Mouse (Mus musculus) liver, embryonic 13.5 days (tissue): ENCODE data around the gene Zfp719. TPM values are rescaled to one million over a fixed set of nuclear protein-coding genes. Genes with fewer than 3 reads are reported as not detected.

ENCODE experiments used
- ATAC-seq: fragments of 200-750 bp; cut with Nextera tagmentation; 2 replicates; pipeline ENCODE4 v1.8.0; 2017; ENCODE audit warnings: low read depth, mild to moderate bottlenecking, moderate number of reproducible peaks, moderate library complexity
- DNase-seq: peaks from one replicate; pipeline ENCODE4 v3.0.0; 2022
- H3K27ac ChIP-seq: fragments of 300-500 bp; sonication (generic); 2 replicates; pipeline ENCODE4 v1.5.1; 2015; ENCODE audit warnings: moderate library complexity, mild to moderate bottlenecking, inconsistent platforms
- H3K27me3 ChIP-seq: fragments of 300-500 bp; sonication (generic); 2 replicates; pipeline ENCODE4 v1.6.1; 2015; ENCODE audit warnings: mild to moderate bottlenecking, inconsistent platforms
- H3K36me3 ChIP-seq: fragments of 300-500 bp; sonication (generic); 2 replicates; pipeline ENCODE4 v1.6.1; 2015; ENCODE audit warnings: mild to moderate bottlenecking, inconsistent platforms
- H3K4me1 ChIP-seq: fragments of 300-500 bp; sonication (generic); replicated peaks from 2 replicates; pipeline ENCODE4 v1.6.1; 2015; ENCODE audit warnings: inconsistent platforms
- H3K4me2 ChIP-seq: fragments of 300-500 bp; sonication (generic); 2 replicates; pipeline ENCODE4 v1.6.1; 2015; ENCODE audit warnings: inconsistent platforms, mild to moderate bottlenecking, moderate library complexity
- H3K4me3 ChIP-seq: fragments of 300-500 bp; sonication (generic); replicated peaks from 2 replicates; pipeline ENCODE4 v1.5.1; 2015; ENCODE audit warnings: mild to moderate bottlenecking, inconsistent platforms
- H3K9ac ChIP-seq: fragments of 300-500 bp; sonication (generic); 2 replicates; pipeline ENCODE4 v1.6.1; 2015; ENCODE audit warnings: mild to moderate bottlenecking, inconsistent platforms
- H3K9me3 ChIP-seq: fragments of 300-500 bp; sonication (generic); replicated peaks from 2 replicates; pipeline ENCODE4 v1.6.1; 2016; ENCODE audit warnings: inconsistent platforms
- WGBS: fragments of 180-500 bp; shearing (Covaris S2); methylation state at CpG from one replicate; pipeline ENCODE4 v1.1.7; 2015; ENCODE audit not compliant: insufficient replicate concordance; 5-methylcytosine and 5-hydroxymethylcytosine counted together
- polyA plus RNA-seq: library from polyadenylated mRNA; unstranded; fragments of >200 nt; fragmentation: Nextera tagmentation; extraction: Ambion mirVana; gene quantifications from 2 replicates; pipeline ENCODE4 v1.2.1, GENCODE M21; 2015

Zfp719 gene
- polyA plus RNA-seq, 1 experiment from 2014 or later: 2.0 TPM

DNA sequence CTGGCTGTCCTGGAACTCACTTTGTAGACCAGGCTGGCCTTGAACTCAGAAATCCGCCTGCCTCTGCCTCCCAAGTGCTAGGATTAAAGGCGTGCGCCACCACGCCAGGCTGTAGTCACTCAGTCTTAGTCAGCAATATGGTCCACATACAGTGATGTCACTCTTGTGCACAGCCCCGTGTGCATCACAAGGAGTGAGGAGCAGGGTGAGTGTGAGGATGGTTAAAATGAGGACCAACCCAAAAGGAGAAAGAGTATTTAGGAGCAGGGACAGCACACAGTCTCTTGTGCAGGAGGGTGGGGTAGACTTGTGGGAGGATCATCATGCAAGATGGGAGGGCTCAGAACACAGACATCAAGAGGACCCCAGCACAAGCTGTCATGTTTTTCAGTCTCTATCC lies 24.1 kb upstream of the Zfp719 start:
- DNase-seq (no peak), ATAC-seq (no peak)
- WGBS: 61% methylated on average over 5 of the region's 5 CpGs
- H3K4me2 ChIP-seq: no peak overlapping the region
- no peak overlapping the region for H3K27ac ChIP-seq
- H3K4me3 ChIP-seq: no peak overlapping the region
- H3K9ac ChIP-seq: no peak overlapping the region
- no peaks in the 10 kb centered on the region for H3K36me3 ChIP-seq
- no peaks in the 10 kb centered on the region for H3K27me3 ChIP-seq
- H3K4me1 ChIP-seq: no peaks in the 10 kb centered on the region
- no peaks in the 10 kb centered on the region for H3K9me3 ChIP-seq

DNA sequence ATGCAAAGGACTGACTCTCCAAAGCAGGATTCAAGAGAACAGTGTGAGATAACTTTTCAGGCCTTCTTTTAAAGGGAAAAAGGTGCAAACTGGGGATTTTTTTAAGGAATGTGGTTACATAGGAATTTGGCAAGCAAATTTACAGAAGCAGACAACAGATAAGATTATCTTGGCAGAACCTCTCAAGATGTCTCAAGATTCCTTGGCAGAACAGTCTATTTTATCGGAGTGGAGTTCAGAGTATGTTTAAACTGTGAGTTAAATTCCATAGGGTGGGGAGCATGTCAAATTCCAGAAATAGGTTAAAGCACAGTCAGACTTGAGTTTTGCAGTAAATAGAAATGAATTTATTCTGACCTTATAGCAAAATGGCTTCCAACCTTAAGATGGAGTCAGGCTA lies 22.5 kb upstream of the Zfp719 start:
- DNase-seq: no peak
- no peak overlapping the region for H3K9ac ChIP-seq
- H3K4me3 ChIP-seq: no peak overlapping the region
- H3K4me2 ChIP-seq: no peak overlapping the region
- no peaks in the 10 kb centered on the region for H3K9me3 ChIP-seq
- WGBS: 57% methylated on average over 1 of the region's 1 CpGs
- no peaks in the 10 kb centered on the region for H3K36me3 ChIP-seq
- ATAC-seq: no peak
- no peaks in the 10 kb centered on the region for H3K4me1 ChIP-seq
- H3K27ac ChIP-seq: no peak overlapping the region
- H3K27me3 ChIP-seq: no peaks in the 10 kb centered on the region

DNA sequence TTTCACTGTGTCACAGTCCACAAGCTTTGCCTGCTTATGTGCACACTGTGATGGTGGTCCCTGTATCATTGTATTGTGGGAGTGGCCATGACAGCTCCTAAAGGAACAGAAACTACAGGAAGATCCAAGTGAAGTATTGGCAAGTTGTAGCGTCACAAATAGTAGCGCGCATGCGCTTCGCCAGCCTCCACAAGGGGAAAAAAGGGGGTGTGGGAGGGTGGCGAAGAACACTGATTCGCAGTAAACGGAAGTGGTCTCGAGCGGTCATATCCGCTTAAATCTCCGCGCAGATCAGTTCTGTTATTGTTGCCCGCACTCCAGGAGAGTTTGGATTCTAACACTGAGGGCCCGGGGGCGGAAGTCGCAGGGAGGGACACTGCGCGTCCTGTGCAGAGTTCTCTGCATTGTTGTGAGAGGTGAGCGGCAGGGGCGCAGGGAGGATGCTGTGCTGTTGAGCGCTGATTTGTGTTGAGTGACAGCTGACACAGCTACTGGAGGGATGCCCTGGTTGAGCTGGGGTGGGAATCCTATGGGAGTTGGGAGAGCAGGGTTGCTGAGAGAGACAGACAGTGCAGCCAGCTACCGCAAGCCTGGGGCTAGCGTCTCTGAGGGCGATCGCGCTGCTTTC lies 17.3 kb upstream of the Zfp719 start, which contains the start of gene Zfp658:
TSS of gene Zfp658 (plus strand) at position 251 of the 628 bp plus-strand sequence.
- peak within 1 kb of the TSS; percentile 73 for H3K4me2 ChIP-seq
- WGBS: 1% methylated on average over 27 of the region's 27 CpGs
- H3K9ac ChIP-seq: peak within 1 kb of the TSS; percentile 62
- H3K27me3 ChIP-seq: no peaks in the 10 kb centered on the region
- no peaks in the 10 kb centered on the region for H3K36me3 ChIP-seq
- peak within 1 kb of the TSS; percentile 20; the same call in 1 of the 2 replicates for H3K27ac ChIP-seq
- ATAC-seq (peak; percentile 68), DNase-seq (peak; percentile 32)
- no peaks in the 10 kb centered on the region for H3K9me3 ChIP-seq
- peak within 1 kb of the TSS; percentile 63 for H3K4me3 ChIP-seq
- H3K4me1 ChIP-seq: peaks cover 10% of the 10 kb centered on the region; the same call in 1 of the 2 replicates

DNA sequence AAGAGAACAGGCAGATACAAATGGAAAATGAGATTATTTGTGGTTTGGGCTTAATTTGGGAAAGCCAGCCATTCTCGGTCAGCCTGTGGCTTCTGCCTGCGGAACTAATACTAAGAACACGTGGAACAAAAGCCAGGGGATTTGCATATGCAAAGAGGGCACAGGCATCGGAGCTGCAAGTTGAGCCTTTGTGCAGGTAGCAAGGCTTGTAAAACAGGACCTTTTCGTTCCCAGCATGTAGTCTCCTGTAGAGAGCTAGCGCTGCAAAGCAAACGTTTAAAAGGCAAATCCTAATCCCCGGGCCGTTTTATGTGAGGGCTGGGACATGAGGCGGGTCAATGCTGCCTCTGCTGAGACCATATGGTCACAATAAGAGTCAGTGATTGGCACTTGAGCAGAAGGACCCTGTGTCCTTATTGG lies 16.7 kb upstream of the Zfp719 start:
- DNase-seq (no peak), ATAC-seq (no peak)
- H3K27me3 ChIP-seq: no peaks in the 10 kb centered on the region
- WGBS: 2% methylated on average over 10 of the region's 10 CpGs
- H3K36me3 ChIP-seq: 0 out of 2 replicates have a peak, but pooled peaks cover under 1% of the 10 kb centered on the region
- H3K9me3 ChIP-seq: no peaks in the 10 kb centered on the region
- peaks cover 10% of the 10 kb centered on the region; the same call in 1 of the 2 replicates for H3K4me1 ChIP-seq
- peak overlapping the region; percentile 63 for H3K4me3 ChIP-seq
- peak overlapping the region; percentile 62 for H3K9ac ChIP-seq
- no peak overlapping the region for H3K27ac ChIP-seq
- peak overlapping the region; percentile 73 for H3K4me2 ChIP-seq

DNA sequence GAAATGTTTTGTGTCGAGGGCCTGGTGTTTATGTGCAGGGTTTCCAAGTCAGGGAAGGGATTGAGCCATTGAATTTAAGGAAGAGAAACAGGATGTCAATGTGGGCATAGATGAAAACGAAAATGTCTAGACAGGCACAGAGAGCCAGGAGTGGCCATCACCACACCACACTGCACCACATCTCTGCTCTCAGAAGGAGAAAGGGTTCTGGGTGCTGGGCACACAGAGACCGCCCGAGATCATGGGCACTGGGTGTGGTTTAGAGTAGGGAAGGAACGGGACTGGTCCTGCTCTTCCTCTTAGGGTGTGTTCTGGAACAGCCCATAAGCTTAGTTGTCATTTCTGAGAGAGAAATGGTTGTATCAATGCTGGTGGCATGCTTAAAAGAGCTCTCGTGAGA lies 16.1 kb upstream of the Zfp719 start:
- DNase-seq (no peak), ATAC-seq (no peak)
- Histone ChIP-seq H3K4me1 (peaks cover 10% of the 10 kb centered on the region; the same call in 1 of the 2 replicates), H3K4me2 (peak overlapping the region; percentile 73), H3K9me3 (no peaks in the 10 kb centered on the region), H3K4me3 (no peak overlapping the region; the same call in 1 of the 2 replicates), H3K9ac (no peak overlapping the region), H3K27me3 (no peaks in the 10 kb centered on the region), H3K27ac (no peak overlapping the region), H3K36me3 (0 out of 2 replicates have a peak, but pooled peaks cover 2% of the 10 kb centered on the region)
- whole genome bisulfite sequencing: 35% methylated on average over 6 of the region's 6 CpGs

DNA sequence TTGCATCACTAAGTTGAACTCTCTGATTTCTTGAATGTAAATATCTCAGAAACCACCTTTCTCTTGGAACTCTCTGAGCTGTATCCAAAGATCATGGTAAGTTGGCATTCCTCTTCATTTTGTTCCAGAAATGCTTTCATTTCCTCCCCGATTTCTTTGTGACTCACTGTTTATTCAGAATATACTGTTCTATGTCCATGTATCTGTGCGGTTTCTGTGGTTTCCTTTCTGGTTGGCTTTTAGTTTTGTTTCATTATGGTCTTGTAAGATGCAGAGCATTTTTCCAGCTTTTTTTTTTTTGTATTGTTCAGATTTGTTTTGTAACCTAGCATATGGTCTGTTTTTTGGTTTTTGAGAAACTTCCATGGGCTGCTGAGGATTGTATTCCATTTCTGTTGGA lies 8.2 kb upstream of the Zfp719 start:
- no peak overlapping the region for H3K4me3 ChIP-seq
- 62% methylated on average over 2 of the region's 2 CpGs for WGBS
- DNase-seq (no peak), ATAC-seq (no peak)
- H3K9me3 ChIP-seq: no peaks in the 10 kb centered on the region
- H3K9ac ChIP-seq: no peak overlapping the region
- no peak overlapping the region for H3K4me2 ChIP-seq
- H3K27me3 ChIP-seq: no peaks in the 10 kb centered on the region
- H3K4me1 ChIP-seq: no peaks in the 10 kb centered on the region
- no peak overlapping the region for H3K27ac ChIP-seq
- peaks cover 14% of the 10 kb centered on the region; the same call in 1 of the 2 replicates for H3K36me3 ChIP-seq

DNA sequence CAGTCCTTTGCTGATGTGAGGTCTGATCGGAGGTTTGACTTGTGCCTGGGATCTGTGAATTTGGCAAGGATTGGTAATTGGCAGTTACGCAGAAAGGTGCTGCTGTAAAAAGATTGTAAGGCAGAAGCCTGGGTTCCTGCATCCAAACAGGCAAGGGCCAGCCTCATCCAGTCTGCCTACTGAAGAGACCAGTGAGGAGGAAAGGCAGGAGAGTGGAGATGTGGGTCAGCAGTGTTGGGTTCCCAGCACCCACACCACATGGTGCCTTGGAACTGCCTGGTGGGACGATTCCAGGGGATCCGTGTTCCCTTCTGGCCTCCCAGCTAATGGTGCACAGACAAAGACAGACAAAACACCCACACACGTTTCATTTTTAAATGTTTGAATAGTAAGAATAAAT lies 1.1 kb downstream of the Zfp719 start:
- ATAC-seq: no peak
- Histone ChIP-seq H3K9ac (peak overlapping the region; percentile 71; the same call in 1 of the 2 replicates), H3K27ac (no peak overlapping the region), H3K4me3 (peak overlapping the region; percentile 75), H3K4me1 (peaks cover 16% of the 10 kb centered on the region), H3K4me2 (peak overlapping the region; percentile 83), H3K27me3 (no peaks in the 10 kb centered on the region), H3K36me3 (peaks cover 15% of the 10 kb centered on the region), H3K9me3 (no peaks in the 10 kb centered on the region)
- WGBS: 70% methylated on average over 5 of the region's 5 CpGs
- no peak for DNase-seq

DNA sequence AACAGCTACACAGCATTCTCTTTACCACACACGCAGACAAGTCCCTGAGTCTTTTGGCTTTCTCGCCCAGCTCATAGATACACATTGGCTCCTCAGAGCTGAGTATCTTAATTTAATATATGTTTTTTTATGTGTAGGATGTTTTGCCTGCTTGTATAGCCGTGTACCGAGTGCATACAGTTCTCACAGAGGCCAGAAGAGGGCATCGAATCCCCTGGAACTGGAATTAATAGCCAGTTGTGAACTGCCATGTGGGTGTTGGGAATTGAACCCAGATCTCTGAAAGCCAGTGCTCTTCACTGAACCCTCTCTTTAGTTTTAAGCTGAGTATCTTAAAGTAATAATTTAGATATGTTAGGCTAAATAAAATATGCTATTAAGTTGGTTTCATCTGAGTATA lies 5.4 kb downstream of the Zfp719 start:
- no peak overlapping the region for H3K9ac ChIP-seq
- no peak overlapping the region for H3K4me2 ChIP-seq
- no peak for DNase-seq
- H3K4me1 ChIP-seq: peaks cover 16% of the 10 kb centered on the region
- H3K4me3 ChIP-seq: no peak overlapping the region
- H3K36me3 ChIP-seq: peaks cover 55% of the 10 kb centered on the region
- 74% methylated on average over 5 of the region's 5 CpGs for WGBS
- H3K27ac ChIP-seq: no peak overlapping the region
- H3K27me3 ChIP-seq: no peaks in the 10 kb centered on the region
- ATAC-seq: no peak
- no peaks in the 10 kb centered on the region for H3K9me3 ChIP-seq

DNA sequence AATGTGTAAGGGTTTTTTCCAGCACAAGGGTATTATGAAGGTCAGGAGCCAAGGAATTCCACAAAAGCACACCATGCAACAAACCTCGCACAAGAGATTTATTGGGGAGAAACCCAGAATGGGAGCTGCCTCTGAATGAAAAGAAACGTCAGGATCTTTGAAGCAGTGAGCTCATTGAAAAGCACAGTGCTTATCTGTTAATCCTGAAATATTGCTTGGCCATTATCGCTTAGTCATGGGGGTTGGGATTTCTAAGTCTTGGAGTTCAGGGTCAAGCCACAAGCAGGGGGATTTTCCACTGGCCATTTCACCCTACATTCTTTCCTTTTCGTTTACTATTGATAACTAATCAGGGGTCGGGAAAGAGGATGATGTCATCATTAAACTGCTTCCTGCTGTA lies 22.5 kb downstream of the Zfp719 start:
- Histone ChIP-seq H3K36me3 (no peaks in the 10 kb centered on the region), H3K9ac (no peak overlapping the region), H3K4me2 (no peak overlapping the region), H3K27me3 (no peaks in the 10 kb centered on the region; the same call in 1 of the 2 replicates), H3K4me1 (no peaks in the 10 kb centered on the region), H3K9me3 (no peaks in the 10 kb centered on the region), H3K4me3 (no peak overlapping the region), H3K27ac (no peak overlapping the region)
- no peak for ATAC-seq
- DNase-seq: no peak
- WGBS: 27% methylated on average over 5 of the region's 5 CpGs

DNA sequence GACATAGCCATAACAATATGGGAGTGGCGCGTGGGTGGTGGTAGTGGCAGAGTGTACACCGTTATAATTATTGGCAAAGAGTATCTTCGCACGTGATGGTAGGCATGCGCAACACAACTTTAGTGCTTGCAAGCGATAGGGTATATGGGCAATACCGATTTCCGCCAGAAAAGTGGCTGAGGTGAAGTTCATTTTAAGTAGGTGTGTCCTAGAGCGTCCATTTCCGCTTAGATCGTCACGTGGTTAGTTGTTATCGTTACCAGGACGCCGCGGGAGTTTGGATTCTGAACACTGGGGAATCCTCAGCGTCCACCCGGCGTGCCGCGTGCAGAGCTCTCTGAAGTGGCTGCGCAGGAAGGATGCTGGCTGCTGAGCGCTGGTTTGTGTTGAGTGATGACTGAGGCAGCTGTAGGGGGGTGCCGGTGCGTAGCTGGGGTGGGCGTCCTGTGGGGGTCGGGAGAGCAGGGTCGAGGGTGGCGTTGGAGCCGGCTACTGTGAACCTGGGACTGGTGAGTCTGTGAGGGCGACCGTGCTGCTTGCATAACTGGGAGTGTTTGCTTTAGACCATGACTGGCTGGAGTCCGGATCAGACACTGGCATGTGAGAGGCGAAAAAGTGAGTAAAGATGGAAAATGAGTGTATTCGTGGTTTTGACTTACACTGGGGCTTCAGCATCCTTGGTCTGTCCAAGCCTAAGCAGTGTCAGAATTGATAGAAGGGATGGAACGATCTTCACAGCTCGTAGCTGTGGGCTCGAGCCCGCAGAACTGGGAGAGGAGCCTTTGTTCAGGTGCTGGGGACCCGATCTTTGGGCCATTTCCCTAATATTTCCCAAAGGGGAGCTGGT lies 27.7 kb downstream of the Zfp719 start, which contains the start of gene Zfp819:
TSS of gene Zfp819 (plus strand) at position 274 of the 847 bp plus-strand sequence.
- ATAC-seq (peak; percentile 65; the same call in 1 of the 2 replicates), DNase-seq (peak; percentile 13)
- Histone ChIP-seq H3K27me3 (peaks cover 7% of the 10 kb centered on the region; the same call in 1 of the 2 replicates), H3K27ac (no peak within 1 kb of the TSS), H3K36me3 (no peaks in the 10 kb centered on the region), H3K9ac (0 out of 2 replicates have a peak within 1 kb of the TSS, but pooled peaks have one; percentile 13), H3K4me3 (peak within 1 kb of the TSS; percentile 36), H3K9me3 (no peaks in the 10 kb centered on the region), H3K4me1 (0 out of 2 replicates have a peak, but pooled peaks cover 3% of the 10 kb centered on the region), H3K4me2 (peak within 1 kb of the TSS; percentile 58)
- 13% methylated on average over 41 of the region's 41 CpGs for WGBS

DNA sequence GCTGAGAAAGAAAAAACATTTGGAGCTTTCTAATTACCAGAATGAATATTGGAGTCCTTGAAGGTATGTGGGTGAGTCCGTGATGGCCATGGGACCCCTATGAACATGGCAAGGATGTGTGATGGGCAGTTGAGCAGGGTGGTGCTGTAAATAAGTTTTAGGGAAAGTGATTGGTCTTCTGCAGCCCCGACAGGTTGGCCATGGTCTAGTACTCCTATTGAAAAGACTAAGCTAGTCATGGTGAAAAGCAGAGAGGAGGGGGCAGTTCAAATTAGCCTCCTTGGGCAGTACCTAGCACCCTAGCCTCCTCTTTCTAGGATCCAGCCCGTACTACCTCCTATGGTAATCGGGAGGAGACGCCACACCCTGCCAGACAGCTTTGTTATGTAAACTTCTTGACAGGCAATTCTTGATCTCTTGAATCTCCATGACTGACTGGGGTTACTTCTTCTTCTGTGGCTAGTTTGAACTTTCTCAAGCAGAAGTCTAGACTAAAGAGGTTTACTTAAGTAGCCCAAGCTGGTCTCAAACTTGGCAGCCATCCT lies 28.4 kb downstream of the Zfp719 start:
- peaks cover 7% of the 10 kb centered on the region; the same call in 1 of the 2 replicates for H3K27me3 ChIP-seq
- no peak overlapping the region for H3K27ac ChIP-seq
- 35% methylated on average over 5 of the region's 5 CpGs for WGBS
- no peaks in the 10 kb centered on the region for H3K9me3 ChIP-seq
- no peak overlapping the region for H3K4me3 ChIP-seq
- H3K4me2 ChIP-seq: peak overlapping the region; percentile 58
- no peak for ATAC-seq
- 0 out of 2 replicates have a peak, but pooled peaks cover 3% of the 10 kb centered on the region for H3K4me1 ChIP-seq
- H3K36me3 ChIP-seq: no peaks in the 10 kb centered on the region
- no peak overlapping the region for H3K9ac ChIP-seq
- no peak for DNase-seq
